Mouse (Mus musculus): ENCODE measurements around the gene Usf3. TPM values are rescaled to one million over a fixed set of nuclear protein-coding genes. Genes with fewer than 3 reads are reported as not detected.

The Usf3 gene
- polyA plus RNA-seq, 1 experiment from 2014 or later, result 1.2 TPM

GRCm38 (mm10) chr16:44200146-44200545 is 27.1 kb downstream of the Usf3 start:
- WGBS (ENCODE audit: insufficient replicate concordance), result 86% methylated on average over 4 of the region's 4 CpGs
- Histone ChIP-seq H3K4me2 (no peak overlapping the region), H3K27ac (replicated peaks) (no peak overlapping the region), H3K9me3 (replicated peaks) (no peaks in the 10 kb centered on the region), H3K36me3 (replicated peaks) (peaks cover 52% of the 10 kb centered on the region), H3K27me3 (no peaks in the 10 kb centered on the region), H3K4me1 (replicated peaks) (no peaks in the 10 kb centered on the region), H3K9ac (no peak overlapping the region), H3K4me3 (replicated peaks) (no peak overlapping the region)
- ATAC-seq (ENCODE audit: insufficient read depth), result no peak

- H3K4me3 ChIP-seq (replicated peaks), result no peak overlapping the region
- no peak overlapping the region for H3K4me2 ChIP-seq
- H3K9ac ChIP-seq, result no peak overlapping the region
- H3K4me1 ChIP-seq (replicated peaks), result no peaks in the 10 kb centered on the region
- ATAC-seq (ENCODE audit: insufficient read depth), result no peak
- H3K36me3 ChIP-seq (replicated peaks), result peaks cover 84% of the 10 kb centered on the region
- H3K9me3 ChIP-seq (replicated peaks), result no peaks in the 10 kb centered on the region
- H3K27ac ChIP-seq (replicated peaks), result no peak overlapping the region
- no peaks in the 10 kb centered on the region for H3K27me3 ChIP-seq
- 60% methylated on average over 6 of the region's 6 CpGs for WGBS (ENCODE audit: insufficient replicate concordance)
Measured at GRCm38 (mm10) chr16:44204331-44204730, 31.3 kb downstream of the Usf3 start.

DNA sequence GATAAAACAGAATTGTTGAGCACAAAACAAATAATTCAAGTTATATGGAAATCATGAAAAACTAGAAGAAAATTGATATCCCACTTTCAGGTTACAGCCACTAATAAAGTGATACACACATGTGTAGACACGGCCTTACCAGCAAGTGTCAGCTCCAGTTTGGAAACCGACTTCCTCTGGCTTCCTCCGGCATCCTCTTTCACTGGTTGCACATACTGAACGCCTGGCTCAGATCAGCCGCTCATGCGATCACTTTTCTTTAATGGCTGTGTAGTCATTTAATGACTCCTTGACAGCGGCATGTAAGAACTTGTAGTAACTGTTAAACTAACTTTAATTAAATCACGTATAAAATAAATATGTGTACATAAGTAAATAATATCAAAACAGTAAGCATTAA is 32.9 kb downstream of the Usf3 start:
- H3K9ac ChIP-seq, result no peak overlapping the region
- peaks cover 83% of the 10 kb centered on the region for H3K36me3 ChIP-seq (replicated peaks)
- 80% methylated on average over 8 of the region's 8 CpGs for WGBS (ENCODE audit: insufficient replicate concordance)

DNA sequence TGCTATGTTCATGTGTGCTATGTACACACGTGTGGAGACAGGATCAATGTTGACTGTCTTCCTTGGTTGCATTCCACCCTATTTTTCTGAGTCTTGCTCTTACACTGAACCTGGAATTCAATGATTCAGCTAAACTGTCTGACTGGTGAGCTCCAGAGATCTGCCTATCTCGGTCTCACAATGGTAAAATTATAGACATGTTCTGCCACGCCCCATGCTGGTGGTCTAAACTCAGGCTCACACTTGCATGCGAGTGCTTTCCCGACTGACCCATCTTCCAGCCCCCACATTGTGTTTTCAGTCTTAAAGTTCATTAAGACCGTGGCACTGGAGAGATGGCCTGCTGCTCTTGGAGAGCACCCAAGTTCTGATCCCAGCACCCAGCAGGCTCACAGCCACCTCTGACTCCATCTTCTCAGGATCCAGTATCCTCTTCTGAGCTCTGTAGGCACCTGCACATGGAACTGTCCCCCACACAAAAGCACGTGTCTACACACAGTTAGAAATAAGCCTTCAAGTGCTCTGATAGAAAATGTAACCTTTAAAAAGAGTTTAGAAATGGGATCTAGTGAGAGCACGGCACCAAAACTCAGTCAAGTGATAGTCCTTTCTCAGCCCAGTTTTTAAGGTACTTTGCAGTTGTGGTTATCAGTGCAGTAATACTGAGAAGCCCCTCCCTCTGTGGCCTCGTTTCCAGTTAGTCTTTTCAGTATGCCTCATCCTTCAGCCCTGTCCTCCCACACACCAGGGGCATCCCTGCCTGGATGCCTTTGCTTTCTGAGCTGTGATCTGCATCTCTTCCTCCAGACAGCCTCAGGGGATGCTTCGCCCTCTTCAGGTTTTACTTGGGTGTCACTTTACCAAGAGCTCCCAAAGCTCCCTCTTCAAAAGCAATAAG is 37.4 kb downstream of the Usf3 start:
- peaks cover 88% of the 10 kb centered on the region for H3K36me3 ChIP-seq (replicated peaks)
- peaks cover 13% of the 10 kb centered on the region for H3K4me1 ChIP-seq (replicated peaks)
- H3K27me3 ChIP-seq, result no peaks in the 10 kb centered on the region
- peak; percentile 69 for ATAC-seq (ENCODE audit: insufficient read depth)
- no peak overlapping the region for H3K4me2 ChIP-seq
- no peaks in the 10 kb centered on the region for H3K9me3 ChIP-seq (replicated peaks)
- no peak overlapping the region for H3K4me3 ChIP-seq (replicated peaks)
- no peak overlapping the region; the same call in 1 of the 2 replicates for H3K27ac ChIP-seq (replicated peaks)
- no peak overlapping the region for H3K9ac ChIP-seq
- 45% methylated on average over 10 of the region's 10 CpGs for WGBS (ENCODE audit: insufficient replicate concordance)

More for the DNA sequence above, 32.9 kb downstream of the Usf3 start:
- H3K9me3 ChIP-seq (replicated peaks), result no peaks in the 10 kb centered on the region
- no peaks in the 10 kb centered on the region for H3K27me3 ChIP-seq
- no peak overlapping the region for H3K4me2 ChIP-seq
- no peak overlapping the region for H3K4me3 ChIP-seq (replicated peaks)
- no peak overlapping the region for H3K27ac ChIP-seq (replicated peaks)
- ATAC-seq (ENCODE audit: insufficient read depth), result no peak
- H3K4me1 ChIP-seq (replicated peaks), result peaks cover 13% of the 10 kb centered on the region

DNA sequence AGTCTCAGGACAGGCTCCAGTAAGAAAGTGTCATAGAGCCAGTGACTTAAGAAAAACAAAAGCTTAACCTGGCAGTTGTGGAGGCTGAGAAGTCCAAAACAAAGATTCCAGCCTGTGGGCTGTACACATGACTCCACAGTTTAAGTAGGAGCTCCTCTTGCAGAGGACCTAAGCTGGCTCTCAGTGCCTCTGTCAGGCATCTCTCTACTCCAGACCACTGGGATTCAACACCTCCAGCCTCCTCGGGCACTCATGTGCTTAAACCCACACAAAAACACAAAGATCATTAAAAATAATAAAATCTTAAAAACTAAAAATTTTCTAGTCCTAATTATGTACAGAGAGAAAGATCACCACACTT is 38.0 kb downstream of the Usf3 start:
- WGBS (ENCODE audit: insufficient replicate concordance), result 59% methylated on average over 1 of the region's 1 CpGs
- Histone ChIP-seq H3K27ac (replicated peaks) (no peak overlapping the region; the same call in 1 of the 2 replicates), H3K9ac (no peak overlapping the region), H3K4me1 (replicated peaks) (peaks cover 13% of the 10 kb centered on the region), H3K27me3 (no peaks in the 10 kb centered on the region), H3K9me3 (replicated peaks) (no peaks in the 10 kb centered on the region), H3K36me3 (replicated peaks) (peaks cover 88% of the 10 kb centered on the region), H3K4me2 (no peak overlapping the region), H3K4me3 (replicated peaks) (no peak overlapping the region)
- no peak for ATAC-seq (ENCODE audit: insufficient read depth)

GRCm38 (mm10) chr16:44212703-44213102 is 39.7 kb downstream of the Usf3 start:
- WGBS (ENCODE audit: insufficient replicate concordance), result 82% methylated on average over 7 of the region's 7 CpGs
- peaks cover 13% of the 10 kb centered on the region for H3K4me1 ChIP-seq (replicated peaks)

GRCm38 (mm10) chr16:44215513-44215912 is 42.5 kb downstream of the Usf3 start:
- Histone ChIP-seq H3K4me1 (replicated peaks) (peaks cover 3% of the 10 kb centered on the region), H3K4me3 (replicated peaks) (no peak overlapping the region), H3K9ac (no peak overlapping the region), H3K27ac (replicated peaks) (no peak overlapping the region), H3K36me3 (replicated peaks) (peaks cover 92% of the 10 kb centered on the region), H3K27me3 (no peaks in the 10 kb centered on the region), H3K4me2 (no peak overlapping the region), H3K9me3 (replicated peaks) (no peaks in the 10 kb centered on the region)
- ATAC-seq (ENCODE audit: insufficient read depth), result no peak
- 86% methylated on average over 9 of the region's 9 CpGs for WGBS (ENCODE audit: insufficient replicate concordance)

More at GRCm38 (mm10) chr16:44212703-44213102, 39.7 kb downstream of the Usf3 start:
- Histone ChIP-seq H3K4me3 (replicated peaks) (no peak overlapping the region), H3K4me2 (no peak overlapping the region), H3K27ac (replicated peaks) (no peak overlapping the region), H3K9me3 (replicated peaks) (no peaks in the 10 kb centered on the region), H3K27me3 (no peaks in the 10 kb centered on the region), H3K36me3 (replicated peaks) (peaks cover 90% of the 10 kb centered on the region), H3K9ac (no peak overlapping the region)
- no peak for ATAC-seq (ENCODE audit: insufficient read depth)

DNA sequence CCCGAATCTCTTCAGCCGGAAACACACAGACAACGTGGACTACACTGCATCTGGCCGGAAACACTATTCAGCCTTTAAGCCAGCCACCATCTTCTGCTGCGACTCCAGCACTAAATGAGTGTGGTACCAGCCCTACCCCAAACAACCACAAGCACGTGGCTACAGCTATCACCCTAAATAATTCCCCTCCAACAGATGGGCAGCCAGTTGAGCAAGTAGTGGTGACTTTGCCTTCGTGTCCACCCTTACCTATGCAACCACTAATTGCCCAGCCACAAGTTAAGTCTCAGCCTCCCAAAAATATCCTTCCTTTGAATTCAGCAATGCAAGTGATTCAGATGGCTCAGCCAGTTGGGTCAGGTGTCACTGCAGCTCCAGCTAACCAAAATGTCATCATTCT is 43.4 kb downstream of the Usf3 start:
- Histone ChIP-seq H3K36me3 (replicated peaks) (peaks cover 86% of the 10 kb centered on the region), H3K4me3 (replicated peaks) (no peak overlapping the region), H3K4me2 (no peak overlapping the region), H3K9me3 (replicated peaks) (no peaks in the 10 kb centered on the region), H3K27me3 (no peaks in the 10 kb centered on the region), H3K9ac (no peak overlapping the region), H3K4me1 (replicated peaks) (no peaks in the 10 kb centered on the region), H3K27ac (replicated peaks) (no peak overlapping the region)
- 78% methylated on average over 7 of the region's 7 CpGs for WGBS (ENCODE audit: insufficient replicate concordance)
- ATAC-seq (ENCODE audit: insufficient read depth), result no peak

- H3K27me3 ChIP-seq, result no peaks in the 10 kb centered on the region
- peaks cover 41% of the 10 kb centered on the region for H3K36me3 ChIP-seq (replicated peaks)
- no peak overlapping the region for H3K4me3 ChIP-seq (replicated peaks)
- H3K4me2 ChIP-seq, result no peak overlapping the region
- H3K4me1 ChIP-seq (replicated peaks), result no peaks in the 10 kb centered on the region
- no peak overlapping the region for H3K27ac ChIP-seq (replicated peaks)
- 74% methylated on average over 6 of the region's 6 CpGs for WGBS (ENCODE audit: insufficient replicate concordance)
- H3K9ac ChIP-seq, result no peak overlapping the region
- H3K9me3 ChIP-seq (replicated peaks), result no peaks in the 10 kb centered on the region
- no peak for ATAC-seq (ENCODE audit: insufficient read depth)
Measured at GRCm38 (mm10) chr16:44221463-44221862, 48.4 kb downstream of the Usf3 start.

GRCm38 (mm10) chr16:44226706-44227291 is 53.8 kb downstream of the Usf3 start:
- no peak overlapping the region for H3K4me2 ChIP-seq
- no peaks in the 10 kb centered on the region for H3K9me3 ChIP-seq (replicated peaks)
- no peaks in the 10 kb centered on the region for H3K27me3 ChIP-seq
- no peaks in the 10 kb centered on the region for H3K4me1 ChIP-seq (replicated peaks)
- no peak overlapping the region for H3K9ac ChIP-seq
- no peak for ATAC-seq (ENCODE audit: insufficient read depth)
- 76% methylated on average over 13 of the region's 13 CpGs for WGBS (ENCODE audit: insufficient replicate concordance)
- no peak overlapping the region for H3K27ac ChIP-seq (replicated peaks)
- H3K4me3 ChIP-seq (replicated peaks), result no peak overlapping the region
- no peaks in the 10 kb centered on the region for H3K36me3 ChIP-seq (replicated peaks)

DNA sequence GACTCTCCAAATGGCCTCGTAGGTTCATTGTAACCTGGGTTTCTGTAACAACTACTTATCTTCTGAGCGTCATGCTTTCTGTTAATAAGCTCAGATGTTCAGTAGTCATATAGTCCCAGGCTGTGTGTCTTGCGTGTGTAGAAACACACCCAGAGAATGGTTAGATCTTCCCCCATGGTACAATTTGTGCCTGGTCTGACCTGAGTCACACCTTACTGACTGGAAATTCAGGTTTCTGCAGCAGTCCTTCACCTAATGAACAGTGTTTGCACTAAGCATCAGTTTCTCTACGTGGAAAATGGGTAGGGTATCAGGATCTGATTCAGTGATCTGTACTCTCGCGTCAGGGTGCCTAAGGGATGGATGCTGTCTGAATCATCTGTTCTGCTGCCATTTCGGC is 60.0 kb downstream of the Usf3 start:
- Histone ChIP-seq H3K4me3 (replicated peaks) (no peak overlapping the region), H3K36me3 (replicated peaks) (no peaks in the 10 kb centered on the region), H3K4me2 (no peak overlapping the region), H3K9ac (no peak overlapping the region), H3K27ac (replicated peaks) (no peak overlapping the region), H3K4me1 (replicated peaks) (no peaks in the 10 kb centered on the region), H3K27me3 (no peaks in the 10 kb centered on the region), H3K9me3 (replicated peaks) (no peaks in the 10 kb centered on the region)
- WGBS (ENCODE audit: insufficient replicate concordance), result 71% methylated on average over 7 of the region's 7 CpGs
- no peak for ATAC-seq (ENCODE audit: insufficient read depth)

Measured in liver, embryonic 15.5 days (tissue).